Mouse (Mus musculus) limb, embryonic 15.5 days (tissue): ENCODE measurements around the gene Zfp189. TPM values are rescaled to one million over a fixed set of nuclear protein-coding genes. Genes with fewer than 3 reads are reported as not detected.
"Not testable (repeated sequence)": the region's sequence is repeated elsewhere in the genome, so short reads cannot be mapped to it uniquely, and the experiment has no call there.

ENCODE experiments used
- ATAC-seq: fragments of 200-750 bp; cut with Nextera tagmentation; 2 replicates; pipeline ENCODE4 v1.8.0; 2017; ENCODE audit warnings: low read depth, moderate TSS enrichment; ENCODE audit not compliant: insufficient number of reproducible peaks, low FRiP score, low TSS enrichment
- H3K27ac ChIP-seq: fragments of 300-500 bp; sonication (generic); 2 replicates; pipeline ENCODE4 v1.5.1; 2015; ENCODE audit warnings: moderate library complexity, mild to moderate bottlenecking, inconsistent platforms
- H3K27me3 ChIP-seq: fragments of 300-500 bp; sonication (generic); 2 replicates; pipeline ENCODE4 v1.6.1; 2015; ENCODE audit warnings: inconsistent platforms
- H3K36me3 ChIP-seq: fragments of 300-500 bp; sonication (generic); 2 replicates; pipeline ENCODE4 v1.6.1; 2015; ENCODE audit warnings: inconsistent platforms
- H3K4me1 ChIP-seq: fragments of 300-500 bp; sonication (generic); 2 replicates; pipeline ENCODE4 v1.6.1; 2015; ENCODE audit warnings: inconsistent platforms
- H3K4me2 ChIP-seq: fragments of 300-500 bp; sonication (generic); 2 replicates; pipeline ENCODE4 v1.6.1; 2015; ENCODE audit warnings: mild to moderate bottlenecking, inconsistent platforms
- H3K4me3 ChIP-seq: fragments of 300-500 bp; sonication (generic); 2 replicates; pipeline ENCODE4 v1.5.1; 2015; ENCODE audit warnings: mild to moderate bottlenecking, inconsistent platforms
- H3K9ac ChIP-seq: fragments of 300-500 bp; sonication (generic); 2 replicates; pipeline ENCODE4 v1.6.1; 2015; ENCODE audit warnings: inconsistent platforms
- H3K9me3 ChIP-seq: fragments of 300-500 bp; sonication (generic); 2 replicates; pipeline ENCODE4 v1.6.1; 2016; ENCODE audit warnings: inconsistent platforms
- WGBS: fragments of 180-500 bp; shearing (Covaris S2); methylation state at CpG from one replicate; pipeline ENCODE4 v1.1.7; 2015; 5-methylcytosine and 5-hydroxymethylcytosine counted together
- polyA plus RNA-seq: library from polyadenylated mRNA; unstranded; fragments of >200 nt; fragmentation: Nextera tagmentation; extraction: Ambion mirVana; gene quantifications from 2 replicates; pipeline ENCODE4 v1.2.1, GENCODE M21; 2015

Gene Zfp189
- 10.1 and 11.2 TPM in 2 replicates for polyA plus RNA-seq

DNA sequence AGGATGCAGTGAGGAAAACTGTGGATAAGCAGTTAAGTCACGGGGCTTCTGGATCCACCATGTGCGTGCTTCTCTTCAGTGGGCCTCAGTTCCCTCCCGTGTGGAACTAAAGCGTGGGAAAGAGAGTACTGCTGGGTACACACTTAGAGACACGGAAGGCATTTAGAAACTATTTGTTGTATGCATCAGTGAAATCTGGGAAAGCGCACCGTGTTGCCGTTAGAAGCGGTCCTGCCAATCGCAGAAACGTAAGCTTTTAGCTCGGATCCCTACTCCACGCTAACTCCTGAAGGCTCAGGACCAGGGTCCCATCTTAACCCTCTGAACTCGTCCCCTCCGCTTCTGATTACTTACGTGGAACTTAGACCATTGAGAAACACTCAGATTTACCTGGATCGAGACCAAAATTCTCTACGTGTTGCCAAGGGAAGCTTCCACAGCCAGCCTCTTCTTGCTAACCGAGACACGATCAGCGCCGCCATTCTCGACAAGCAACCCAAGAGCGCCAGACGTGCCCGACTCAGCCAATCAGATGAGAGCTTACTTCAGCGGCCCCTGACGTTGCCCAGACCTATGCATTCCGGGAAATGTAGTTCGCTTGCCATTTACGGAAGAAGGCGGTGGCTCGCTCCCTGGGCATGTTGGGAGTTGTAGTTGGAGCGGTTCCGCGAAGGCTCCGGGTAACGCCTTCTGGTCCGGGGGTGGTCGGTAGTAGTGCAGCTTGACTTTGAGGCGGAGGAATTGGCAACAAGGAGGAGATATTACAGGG is at the start of gene Zfp189, which contains the start of gene Mrpl50:
Gene Zfp189, plus strand, starts transcription at position 605 of the 769 bp plus-strand sequence.
Gene Mrpl50, minus strand, starts transcription at position 522 of the 769 bp plus-strand sequence.
- peaks cover 17% of the 10 kb centered on the region for H3K4me1 ChIP-seq
- H3K4me2 ChIP-seq: peak within 1 kb of the TSS; percentile 56
- ATAC-seq: peak; percentile 100
- H3K9me3 ChIP-seq: no peaks in the 10 kb centered on the region
- WGBS: under 1% methylated on average over 41 of the region's 41 CpGs
- H3K27me3 ChIP-seq: no peaks in the 10 kb centered on the region
- peak within 1 kb of the TSS; percentile 78 for H3K27ac ChIP-seq
- peak within 1 kb of the TSS; percentile 66 for H3K9ac ChIP-seq
- H3K36me3 ChIP-seq: peaks cover 15% of the 10 kb centered on the region
- H3K4me3 ChIP-seq: peak within 1 kb of the TSS; percentile 68

DNA sequence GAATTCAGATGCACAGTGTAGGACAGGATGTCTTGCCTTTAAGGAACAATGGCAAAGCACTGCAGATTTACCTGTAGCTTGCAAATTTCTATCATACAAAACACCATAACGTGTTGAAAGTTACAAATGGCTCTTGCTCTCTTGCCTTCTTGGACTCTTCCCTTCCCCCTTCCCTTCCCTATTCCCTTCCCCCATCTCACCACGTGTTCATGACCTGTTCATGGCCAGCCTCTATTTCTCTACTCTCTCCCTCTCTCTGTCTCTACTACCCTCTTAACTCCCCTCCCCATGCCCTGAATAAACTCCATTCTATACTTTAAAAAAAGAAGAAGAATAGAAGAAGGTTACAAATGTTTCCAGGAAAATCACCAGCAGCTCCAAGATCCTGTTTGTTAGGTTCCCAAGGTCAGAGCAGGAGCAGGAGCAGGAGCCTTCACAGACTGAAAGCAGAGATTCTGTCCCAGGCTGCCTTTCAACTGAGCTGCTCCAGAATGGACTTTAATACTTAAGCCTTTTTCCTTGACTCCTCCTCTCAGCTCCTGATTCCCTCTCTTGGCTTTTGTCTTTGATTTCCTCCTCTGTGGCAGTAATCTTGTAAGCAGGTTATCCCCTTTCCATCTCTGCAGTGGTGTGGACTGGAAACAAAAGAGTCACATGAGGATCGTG is 47.4 kb upstream of the Zfp189 start, which contains the start of gene Acnat1:
Gene Acnat1, minus strand, starts transcription at position 478 of the 666 bp plus-strand sequence.
- no peaks in the 10 kb centered on the region for H3K9me3 ChIP-seq
- WGBS: 47% methylated on average over 3 of the region's 3 CpGs
- H3K27ac ChIP-seq: no peak within 1 kb of the TSS
- H3K9ac ChIP-seq: no peak within 1 kb of the TSS
- H3K4me2 ChIP-seq: no peak within 1 kb of the TSS
- no peaks in the 10 kb centered on the region for H3K36me3 ChIP-seq
- no peak within 1 kb of the TSS for H3K4me3 ChIP-seq
- no peak for ATAC-seq
- H3K4me1 ChIP-seq: peaks cover 5% of the 10 kb centered on the region; the same call in 1 of the 2 replicates
- H3K27me3 ChIP-seq: no peaks in the 10 kb centered on the region

- Histone ChIP-seq H3K36me3 (no peaks in the 10 kb centered on the region), H3K4me1 (peaks cover 5% of the 10 kb centered on the region; the same call in 1 of the 2 replicates), H3K9ac (no peak overlapping the region), H3K4me3 (no peak overlapping the region), H3K27me3 (no peaks in the 10 kb centered on the region), H3K9me3 (no peaks in the 10 kb centered on the region), H3K27ac (no peak overlapping the region), H3K4me2 (no peak overlapping the region)
- ATAC-seq: no peak
These were observed 46.4 kb upstream of the Zfp189 start for GRCm38 (mm10) chr4:49474583-49474982.

DNA sequence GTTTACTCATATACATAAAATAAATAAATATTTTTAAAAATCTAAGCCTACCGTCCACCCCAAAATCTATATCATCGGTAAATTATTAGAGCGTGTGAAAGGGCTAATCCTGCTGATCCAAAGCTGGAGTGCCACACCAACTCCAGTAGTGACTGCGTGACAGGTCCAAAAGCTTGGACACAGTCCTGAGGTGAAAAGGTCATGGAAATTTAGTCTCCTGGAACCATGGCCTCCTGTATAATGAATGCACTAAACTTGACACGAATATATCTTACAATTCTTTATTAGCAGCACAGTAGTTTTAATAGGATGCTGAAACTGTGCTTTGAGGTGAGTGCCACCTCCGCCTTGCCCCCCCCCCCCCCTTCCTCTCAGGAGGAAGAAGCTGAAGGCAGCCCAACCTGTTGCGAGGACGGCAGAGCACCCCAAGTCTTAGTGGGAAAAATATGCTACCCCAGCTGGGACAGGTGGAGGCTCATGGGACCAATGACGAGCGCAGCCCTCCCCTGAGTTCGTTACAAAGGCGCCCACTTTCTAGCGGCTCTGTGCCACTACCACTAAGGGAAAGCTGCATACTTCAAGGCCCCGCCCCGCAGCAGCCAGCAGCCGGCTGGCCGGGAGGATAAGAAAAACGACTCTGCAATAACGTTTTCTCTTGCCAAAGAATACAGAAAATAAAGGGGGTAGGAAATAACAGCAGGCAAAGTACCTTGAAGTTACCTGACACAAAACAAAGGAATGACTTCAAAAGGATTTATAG is 42.7 kb upstream of the Zfp189 start:
- Histone ChIP-seq H3K27ac (no peak overlapping the region), H3K9me3 (no peaks in the 10 kb centered on the region), H3K4me3 (no peak overlapping the region), H3K4me2 (peak overlapping the region; percentile 43), H3K9ac (no peak overlapping the region), H3K27me3 (no peaks in the 10 kb centered on the region), H3K36me3 (no peaks in the 10 kb centered on the region), H3K4me1 (peaks cover 8% of the 10 kb centered on the region)
- no peak for ATAC-seq
- WGBS: 20% methylated on average over 19 of the region's 19 CpGs

GRCm38 (mm10) chr4:49479035-49479434 is 41.9 kb upstream of the Zfp189 start:
- WGBS: 22% methylated on average over 2 of the region's 2 CpGs
- not testable (repeated sequence) for H3K9ac ChIP-seq, H3K36me3 ChIP-seq, H3K27ac ChIP-seq, H3K27me3 ChIP-seq, H3K4me2 ChIP-seq, H3K4me1 ChIP-seq, H3K9me3 ChIP-seq, ATAC-seq, H3K4me3 ChIP-seq

GRCm38 (mm10) chr4:49480104-49480760 is 40.7 kb upstream of the Zfp189 start:
- Histone ChIP-seq H3K9ac (no peak overlapping the region), H3K4me3 (peak overlapping the region; percentile 17; the same call in 1 of the 2 replicates), H3K27ac (0 out of 2 replicates have a peak overlapping the region, but pooled peaks have one; percentile 33), H3K36me3 (no peaks in the 10 kb centered on the region), H3K4me1 (peaks cover 8% of the 10 kb centered on the region), H3K9me3 (no peaks in the 10 kb centered on the region), H3K27me3 (no peaks in the 10 kb centered on the region), H3K4me2 (peak overlapping the region; percentile 29)
- WGBS: 12% methylated on average over 21 of the region's 21 CpGs
- no peak for ATAC-seq

- no peak overlapping the region for H3K4me3 ChIP-seq
- no peaks in the 10 kb centered on the region for H3K36me3 ChIP-seq
- no peak overlapping the region for H3K9ac ChIP-seq
- H3K27ac ChIP-seq: no peak overlapping the region
- WGBS: 48% methylated on average over 3 of the region's 3 CpGs
- peak overlapping the region; percentile 29; the same call in 1 of the 2 replicates for H3K4me2 ChIP-seq
- peaks cover 8% of the 10 kb centered on the region for H3K4me1 ChIP-seq
- no peak for ATAC-seq
- no peaks in the 10 kb centered on the region for H3K9me3 ChIP-seq
- no peaks in the 10 kb centered on the region for H3K27me3 ChIP-seq
These were observed 40.1 kb upstream of the Zfp189 start for GRCm38 (mm10) chr4:49480896-49481295.

DNA sequence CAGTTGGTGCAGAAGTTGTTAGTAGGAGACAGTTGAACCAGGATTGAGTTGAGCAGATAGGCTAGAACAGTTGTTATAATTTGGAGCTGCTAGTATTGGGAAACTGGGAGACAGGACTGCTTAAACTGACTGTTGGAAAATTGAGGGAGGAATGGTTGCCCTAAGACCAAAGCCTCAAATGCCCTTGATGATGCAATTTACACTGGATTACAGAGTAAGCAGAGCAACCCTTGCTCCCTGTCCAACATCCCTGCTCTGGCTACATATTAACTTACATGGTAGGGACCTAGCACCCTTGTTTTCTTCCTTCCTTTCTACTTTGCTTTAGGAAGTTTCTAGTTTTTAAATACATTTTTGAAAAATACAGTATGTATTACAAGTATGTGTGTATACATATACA is 35.5 kb upstream of the Zfp189 start:
- H3K27me3 ChIP-seq: no peaks in the 10 kb centered on the region
- no peak overlapping the region for H3K27ac ChIP-seq

DNA sequence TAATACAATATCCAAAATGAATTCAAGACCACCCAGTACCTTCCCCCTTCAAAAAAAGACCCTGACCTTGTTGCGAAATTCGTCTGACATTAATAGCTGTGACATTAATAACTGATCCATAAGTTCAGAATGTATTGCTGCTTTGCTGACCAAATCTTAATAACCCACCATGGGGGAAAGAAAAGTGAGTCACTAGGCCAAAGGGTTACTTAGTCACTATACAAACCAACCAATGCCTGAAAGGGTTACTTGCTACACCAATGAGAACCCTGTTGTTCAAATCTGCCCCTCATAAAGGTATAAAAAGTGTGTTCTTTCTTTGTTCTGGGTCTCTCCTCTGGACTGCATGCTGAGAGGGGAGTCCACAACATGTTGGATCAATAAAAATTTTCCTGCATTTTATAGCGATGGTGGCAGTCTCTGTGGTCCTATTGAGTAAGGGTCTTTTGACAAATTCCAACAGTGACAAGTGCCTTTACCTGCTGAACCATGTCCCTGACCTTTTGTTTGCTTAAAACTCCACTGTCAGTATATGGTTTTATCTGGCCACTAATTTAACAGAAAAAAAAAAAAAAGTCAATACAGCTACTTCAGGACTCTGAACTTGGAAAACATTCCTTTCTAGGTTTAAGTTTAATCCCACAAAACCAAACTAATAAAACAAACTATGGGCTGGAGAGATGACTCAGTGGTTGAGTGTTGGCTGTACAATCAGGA is 34.9 kb upstream of the Zfp189 start:
- H3K36me3 ChIP-seq, H3K9ac ChIP-seq, H3K9me3 ChIP-seq, H3K27me3 ChIP-seq, H3K4me2 ChIP-seq, H3K4me1 ChIP-seq, H3K4me3 ChIP-seq, ATAC-seq, H3K27ac ChIP-seq: not testable (repeated sequence)
- WGBS: 70% methylated on average over 3 of the region's 3 CpGs

More for the DNA sequence above, 35.5 kb upstream of the Zfp189 start:
- H3K4me1 ChIP-seq: peaks cover 2% of the 10 kb centered on the region; the same call in 1 of the 2 replicates
- H3K36me3 ChIP-seq: no peaks in the 10 kb centered on the region
- no peak overlapping the region for H3K4me3 ChIP-seq
- ATAC-seq: no peak
- H3K4me2 ChIP-seq: no peak overlapping the region
- H3K9me3 ChIP-seq: no peaks in the 10 kb centered on the region
- H3K9ac ChIP-seq: no peak overlapping the region

- Histone ChIP-seq H3K9ac (no peak overlapping the region), H3K36me3 (no peaks in the 10 kb centered on the region), H3K4me3 (no peak overlapping the region), H3K4me1 (no peaks in the 10 kb centered on the region), H3K9me3 (no peaks in the 10 kb centered on the region), H3K4me2 (no peak overlapping the region), H3K27me3 (no peaks in the 10 kb centered on the region), H3K27ac (no peak overlapping the region)
- WGBS: 93% methylated on average over 1 of the region's 1 CpGs
- ATAC-seq: no peak
These were observed 17.4 kb upstream of the Zfp189 start for GRCm38 (mm10) chr4:49503563-49503962.

DNA sequence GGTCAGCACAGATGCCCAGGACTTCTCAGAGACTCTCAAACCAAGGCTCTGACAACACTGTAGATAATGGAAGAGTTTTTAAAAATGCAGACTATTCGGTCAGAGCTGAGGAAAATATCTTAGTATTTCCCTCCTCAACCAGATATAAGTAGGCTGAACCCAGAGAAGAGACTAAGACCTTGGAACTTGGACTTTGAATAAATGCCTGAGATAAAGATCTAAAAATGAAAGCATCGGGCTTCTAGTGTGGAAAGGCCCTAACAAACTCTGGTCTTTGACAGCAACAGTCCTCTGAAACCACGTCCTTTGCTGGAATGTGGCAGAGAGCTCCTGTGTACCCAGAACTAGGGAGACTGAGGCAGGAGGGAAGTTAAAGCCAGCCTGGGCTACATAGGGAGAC is 14.6 kb upstream of the Zfp189 start, which contains the start of gene Baat:
Gene Baat, minus strand, starts transcription at position 172 of the 400 bp plus-strand sequence.
- H3K9ac ChIP-seq: no peak within 1 kb of the TSS
- H3K36me3 ChIP-seq: no peaks in the 10 kb centered on the region
- H3K27me3 ChIP-seq: no peaks in the 10 kb centered on the region
- H3K9me3 ChIP-seq: no peaks in the 10 kb centered on the region
- no peak for ATAC-seq
- H3K4me1 ChIP-seq: no peaks in the 10 kb centered on the region
- H3K4me2 ChIP-seq: no peak within 1 kb of the TSS
- WGBS: 66% methylated on average over 3 of the region's 3 CpGs
- H3K4me3 ChIP-seq: no peak within 1 kb of the TSS
- no peak within 1 kb of the TSS for H3K27ac ChIP-seq
